Mouse (Mus musculus) myocyte (in vitro differentiated cells): ENCODE results near the gene Sult2b1. TPM values are rescaled to one million over a fixed set of nuclear protein-coding genes. Genes with fewer than 3 reads are reported as not detected.
A peak's percentile ranks its signal among the peaks of the same experiment; 100 is the strongest.

Experiments used
- H3K27me3 ChIP-seq: one replicate; pipeline ENCODE4 v1.6.1; 2011; ENCODE audit not compliant: control insufficient read depth, insufficient read depth, insufficient read length
- H3K36me3 ChIP-seq: one replicate; pipeline ENCODE4 v1.6.1; 2011; ENCODE audit not compliant: control insufficient read depth, insufficient read depth
- H3K4me2 ChIP-seq: one replicate; pipeline ENCODE4 v1.6.1; 2011; ENCODE audit warnings: low read depth, control low read depth
- H3K4me3 ChIP-seq: one replicate; pipeline ENCODE4 v1.5.1; 2011; ENCODE audit warnings: mild to moderate bottlenecking, control low read depth, moderate library complexity
- H3K79me2 ChIP-seq: one replicate; pipeline ENCODE4 v1.6.1; 2011; ENCODE audit not compliant: control insufficient read depth, insufficient read depth
- H3ac ChIP-seq: one replicate; pipeline ENCODE4 v1.6.1; 2011; ENCODE audit not compliant: control insufficient read depth, insufficient read length
- CEBPB ChIP-seq: IDR thresholded peaks from 2 replicates; pipeline ENCODE4 v1.6.1; 2011; ENCODE audit warnings: mild to moderate bottlenecking, moderate library complexity; ENCODE audit not compliant: poor library complexity, insufficient read depth, severe bottlenecking
- E2F4 ChIP-seq: IDR thresholded peaks from one replicate; pipeline ENCODE4 v1.6.1; 2011; ENCODE audit warnings: mild to moderate bottlenecking, control low read depth, moderate library complexity; ENCODE audit not compliant: insufficient read depth
- MAX ChIP-seq: IDR thresholded peaks from one replicate; pipeline ENCODE4 v1.6.1; 2011; ENCODE audit warnings: low read depth, mild to moderate bottlenecking, control low read depth
- MYOD1 ChIP-seq, 3 experiments: IDR thresholded peaks; one replicate each; pipeline ENCODE4 v1.6.1; 2011; ENCODE audit warnings: control low read depth in 2 of 3, low read depth in 2 of 3, mild to moderate bottlenecking in 2 of 3, moderate library complexity in 1 of 3; ENCODE audit not compliant: insufficient read length in 2 of 3, control insufficient read depth in 1 of 3
- MYOG ChIP-seq, 3 experiments: IDR thresholded peaks; one replicate each; pipeline ENCODE4 v1.6.1; 2011; ENCODE audit warnings: control low read depth in 2 of 3, low read depth in 2 of 3, mild to moderate bottlenecking in 2 of 3; ENCODE audit not compliant: insufficient read length in 2 of 3, control insufficient read depth in 1 of 3, insufficient read depth in 1 of 3
- POLR2A ChIP-seq: IDR thresholded peaks from one replicate; pipeline ENCODE4 v1.6.1; 2011; ENCODE audit warnings: low read depth, mild to moderate bottlenecking, control low read depth, moderate library complexity; ENCODE audit not compliant: insufficient read length
- POLR2AphosphoS2 ChIP-seq: IDR thresholded peaks from one replicate; pipeline ENCODE4 v1.6.1; 2011; ENCODE audit warnings: low read depth, control low read depth; ENCODE audit not compliant: insufficient read length
- REST ChIP-seq: IDR thresholded peaks from one replicate; pipeline ENCODE4 v1.6.1; 2011; ENCODE audit warnings: mild to moderate bottlenecking, control low read depth, moderate library complexity; ENCODE audit not compliant: insufficient read depth, insufficient read length
- SRF ChIP-seq: IDR thresholded peaks from one replicate; pipeline ENCODE4 v1.6.1; 2011; ENCODE audit warnings: low read depth; ENCODE audit not compliant: control insufficient read depth, insufficient read length
- TCF12 ChIP-seq: IDR thresholded peaks from one replicate; pipeline ENCODE4 v1.6.1; 2011; ENCODE audit warnings: mild to moderate bottlenecking, control low read depth; ENCODE audit not compliant: poor library complexity, insufficient read depth, severe bottlenecking
- TCF3 ChIP-seq: IDR thresholded peaks from one replicate; pipeline ENCODE4 v1.6.1; 2011; ENCODE audit warnings: low read depth, control low read depth; ENCODE audit not compliant: insufficient read length
- USF1 ChIP-seq: IDR thresholded peaks from one replicate; pipeline ENCODE4 v1.6.1; 2011; ENCODE audit warnings: low read depth, mild to moderate bottlenecking, control low read depth, moderate library complexity
- polyA plus RNA-seq: library from polyadenylated mRNA; unstranded; fragments of >200 nt; fragmentation: generic; extraction: Trizol; gene quantifications from one replicate; pipeline ENCODE4 v1.2.1, GENCODE M21; 2012; ENCODE audit warnings: missing spikeins

The Sult2b1 gene
- polyA plus RNA-seq: 0.47 TPM

DNA sequence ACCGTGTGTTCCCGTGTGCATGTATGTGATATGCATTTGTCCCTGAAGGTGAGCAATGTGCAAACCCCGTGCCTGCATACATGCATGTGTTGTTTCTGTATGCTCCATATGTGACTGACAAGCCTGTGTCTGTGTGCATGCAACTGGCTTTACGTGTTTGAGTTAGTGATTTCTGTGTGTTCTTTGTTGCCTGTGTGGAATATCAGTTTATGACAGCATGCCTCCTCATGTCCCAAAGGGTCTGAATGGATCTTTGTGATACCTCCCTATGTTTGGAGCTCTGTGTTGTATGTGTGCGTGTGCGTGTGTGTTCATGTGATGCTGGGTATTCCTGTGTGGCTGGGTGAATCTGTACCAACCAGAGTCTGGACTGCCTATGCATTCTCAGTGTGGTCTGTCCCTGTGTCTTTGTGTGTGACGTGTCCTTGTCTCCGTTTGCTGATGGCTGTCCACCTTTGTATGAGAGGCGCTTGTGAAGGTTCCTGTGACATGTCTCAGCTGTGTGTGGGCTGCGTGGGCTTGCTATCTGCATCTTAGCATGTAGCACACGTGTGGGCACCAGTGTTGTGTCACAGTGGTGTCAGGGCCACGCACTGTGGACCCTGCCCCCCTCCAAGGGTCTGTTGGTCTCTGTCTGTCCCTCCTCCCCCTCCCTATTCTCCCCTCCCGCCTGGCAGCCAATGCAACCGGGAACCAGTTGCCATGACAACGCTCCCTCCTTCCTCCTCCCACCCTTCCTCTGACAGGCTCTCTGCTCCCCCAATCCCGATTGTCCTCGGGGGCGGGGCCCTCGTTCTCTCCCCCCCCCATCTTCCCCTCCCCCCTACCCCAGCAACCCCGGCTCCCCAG is at the start of gene Sult2b1:
TSS of gene Sult2b1 (minus strand) at position 146 of the 849 bp plus-strand sequence.
- no peaks in the 10 kb centered on the region for H3K36me3 ChIP-seq
- H3K4me3 ChIP-seq: no peak within 1 kb of the TSS
- H3K27me3 ChIP-seq: peaks cover 41% of the 10 kb centered on the region
- H3ac ChIP-seq: no peak within 1 kb of the TSS
- no peak for TF ChIP-seq POLR2A
- no peak for TF ChIP-seq MAX
- no peak for TF ChIP-seq SRF
- no peak for TF ChIP-seq REST
- TF ChIP-seq MYOG (IDR thresholded peaks at IDR 0.05; ENCODE audit: control insufficient read depth in 1 of 3, insufficient read depth in 1 of 3, insufficient read length in 2 of 3, low read depth in 2 of 3): no peak
- TF ChIP-seq MYOD1 (IDR thresholded peaks at IDR 0.05; ENCODE audit: control insufficient read depth in 1 of 3, insufficient read length in 2 of 3, low read depth in 2 of 3): no peak
- TF ChIP-seq CEBPB: no peak
- TF ChIP-seq USF1: no peak
- no peak for TF ChIP-seq E2F4
- no peak for TF ChIP-seq TCF12
- TF ChIP-seq TCF3: no peak
- H3K79me2 ChIP-seq: no peaks in the 10 kb centered on the region
- peak within 1 kb of the TSS; percentile 50 for H3K4me2 ChIP-seq

DNA sequence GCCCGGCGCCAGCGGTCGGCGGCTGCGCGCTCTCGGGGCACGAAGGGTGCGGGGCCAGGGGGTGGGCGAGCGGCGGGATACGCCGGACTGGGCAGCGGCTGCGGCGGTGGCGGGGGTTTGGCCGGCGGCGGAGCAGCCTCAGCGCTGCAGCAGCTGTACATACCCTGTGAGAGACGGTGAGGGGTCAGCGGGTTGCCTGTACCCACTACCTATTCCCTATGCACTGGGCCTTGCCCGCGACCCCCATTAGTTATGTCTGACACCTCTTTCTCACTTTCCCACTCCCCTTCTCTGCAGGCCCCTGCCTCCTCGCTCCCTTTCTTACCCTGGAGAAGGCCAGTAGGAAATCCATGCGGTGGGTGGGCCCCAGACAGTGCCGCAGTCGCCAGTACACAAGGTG is 49.5 kb upstream of the Sult2b1 start:
- no peak for TF ChIP-seq MAX
- no peak for TF ChIP-seq TCF12
- TF ChIP-seq MYOD1 (IDR thresholded peaks at IDR 0.05; ENCODE audit: control insufficient read depth in 1 of 3, insufficient read length in 2 of 3, low read depth in 2 of 3): no peak
- TF ChIP-seq POLR2AphosphoS2: no peak
- TF ChIP-seq CEBPB: no peak
- no peak for TF ChIP-seq TCF3
- TF ChIP-seq REST: no peak
- no peak for TF ChIP-seq SRF
- no peak for TF ChIP-seq USF1
- TF ChIP-seq E2F4: no peak
- TF ChIP-seq MYOG (IDR thresholded peaks at IDR 0.05; ENCODE audit: control insufficient read depth in 1 of 3, insufficient read depth in 1 of 3, insufficient read length in 2 of 3, low read depth in 2 of 3): no peak
- TF ChIP-seq POLR2A: no peak
- no peak overlapping the region for H3K4me2 ChIP-seq
- H3K27me3 ChIP-seq: peaks cover 24% of the 10 kb centered on the region
- no peak overlapping the region for H3ac ChIP-seq
- H3K4me3 ChIP-seq: no peak overlapping the region
- H3K36me3 ChIP-seq: no peaks in the 10 kb centered on the region
- peaks cover 14% of the 10 kb centered on the region for H3K79me2 ChIP-seq

DNA sequence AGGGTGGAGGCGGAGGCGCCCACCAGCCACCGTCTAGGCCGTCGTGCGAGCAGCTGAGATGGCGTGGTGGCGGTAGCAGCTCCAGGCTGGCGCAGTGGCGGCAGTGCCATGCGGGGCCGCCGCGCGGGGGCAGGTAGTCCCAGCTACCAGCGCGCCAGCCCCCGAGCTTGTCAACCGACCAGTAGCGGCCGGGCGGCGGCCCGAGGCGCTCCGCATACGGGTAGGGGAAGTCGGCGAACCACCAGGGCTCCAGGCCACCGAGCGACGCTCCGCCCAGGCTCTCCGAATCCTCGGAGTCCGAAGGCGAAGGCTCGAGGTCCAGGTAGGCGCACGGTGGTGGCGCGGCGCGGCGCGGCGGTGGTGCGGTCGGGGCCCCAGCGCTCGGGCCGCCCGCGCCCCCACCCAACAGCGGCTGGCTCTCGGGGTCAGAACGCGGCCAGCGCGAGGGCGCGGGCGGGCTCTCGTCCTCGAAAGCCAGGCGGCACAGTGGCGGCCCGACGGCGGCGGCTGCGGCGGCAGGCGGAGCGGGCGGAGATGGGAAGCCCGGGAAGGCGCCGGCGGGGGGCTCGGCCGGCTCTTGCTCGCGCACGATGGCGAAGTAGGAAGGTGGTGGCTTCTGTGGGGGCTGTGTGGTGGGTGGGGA is 48.8 kb upstream of the Sult2b1 start:
- Histone ChIP-seq H3ac (no peak overlapping the region), H3K36me3 (no peaks in the 10 kb centered on the region), H3K27me3 (peaks cover 24% of the 10 kb centered on the region), H3K4me2 (no peak overlapping the region), H3K4me3 (no peak overlapping the region), H3K79me2 (peaks cover 14% of the 10 kb centered on the region)
- TF ChIP-seq SRF: no peak
- no peak for TF ChIP-seq MAX
- no peak for TF ChIP-seq CEBPB
- no peak for TF ChIP-seq POLR2AphosphoS2
- TF ChIP-seq USF1: no peak
- no peak for TF ChIP-seq REST
- TF ChIP-seq POLR2A: no peak
- no peak for TF ChIP-seq MYOG (IDR thresholded peaks at IDR 0.05; ENCODE audit: control insufficient read depth in 1 of 3, insufficient read depth in 1 of 3, insufficient read length in 2 of 3, low read depth in 2 of 3)
- TF ChIP-seq TCF3: no peak
- no peak for TF ChIP-seq E2F4
- no peak for TF ChIP-seq TCF12
- no peak for TF ChIP-seq MYOD1 (IDR thresholded peaks at IDR 0.05; ENCODE audit: control insufficient read depth in 1 of 3, insufficient read length in 2 of 3, low read depth in 2 of 3)

DNA sequence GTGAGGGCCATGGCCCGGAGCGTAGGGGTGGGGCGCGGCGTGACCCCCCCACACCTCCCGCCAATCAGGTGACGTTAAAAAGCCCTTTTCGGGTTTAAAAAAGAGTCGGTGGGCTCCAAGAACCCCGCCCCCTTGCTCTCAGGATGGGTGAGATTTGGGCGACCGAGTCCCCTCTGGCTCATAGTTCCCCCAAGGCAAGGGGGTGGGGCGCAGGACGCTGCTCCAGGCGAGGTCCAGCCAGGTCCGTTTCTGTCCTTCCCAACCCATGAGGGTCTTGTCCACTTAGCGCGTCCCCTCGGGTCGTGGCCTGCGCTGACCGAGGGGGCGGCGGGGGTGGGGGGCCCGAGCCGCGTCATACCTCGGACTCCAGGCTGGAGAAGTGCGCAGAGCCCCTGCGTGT is 48.0 kb upstream of the Sult2b1 start:
- peaks cover 1% of the 10 kb centered on the region for H3K36me3 ChIP-seq
- H3K4me3 ChIP-seq: no peak overlapping the region
- peaks cover 14% of the 10 kb centered on the region for H3K79me2 ChIP-seq
- no peak for TF ChIP-seq CEBPB
- TF ChIP-seq MAX: no peak
- TF ChIP-seq SRF: no peak
- no peak for TF ChIP-seq MYOG (IDR thresholded peaks at IDR 0.05; ENCODE audit: control insufficient read depth in 1 of 3, insufficient read depth in 1 of 3, insufficient read length in 2 of 3, low read depth in 2 of 3)
- no peak for TF ChIP-seq REST
- no peak for TF ChIP-seq E2F4
- TF ChIP-seq POLR2A: no peak
- TF ChIP-seq MYOD1 (IDR thresholded peaks at IDR 0.05; ENCODE audit: control insufficient read depth in 1 of 3, insufficient read length in 2 of 3, low read depth in 2 of 3): no peak
- no peak for TF ChIP-seq TCF12
- no peak for TF ChIP-seq USF1
- TF ChIP-seq POLR2AphosphoS2: no peak
- no peak for TF ChIP-seq TCF3
- no peak overlapping the region for H3ac ChIP-seq
- peaks cover 24% of the 10 kb centered on the region for H3K27me3 ChIP-seq
- H3K4me2 ChIP-seq: no peak overlapping the region
